Mouse (Mus musculus) cerebellum, postnatal 14 days (tissue): ENCODE data around the gene Pramel5.
"Not testable (repeated sequence)": the region's sequence is repeated elsewhere in the genome, so short reads cannot be mapped to it uniquely, and the experiment has no call there.

Experiments
- DNase-seq, 2 experiments: peaks; one replicate each; pipeline ENCODE4 v3.0.0; 2021; ENCODE audit warnings: mixed read lengths in 2 of 2

Gene Pramel5

DNA sequence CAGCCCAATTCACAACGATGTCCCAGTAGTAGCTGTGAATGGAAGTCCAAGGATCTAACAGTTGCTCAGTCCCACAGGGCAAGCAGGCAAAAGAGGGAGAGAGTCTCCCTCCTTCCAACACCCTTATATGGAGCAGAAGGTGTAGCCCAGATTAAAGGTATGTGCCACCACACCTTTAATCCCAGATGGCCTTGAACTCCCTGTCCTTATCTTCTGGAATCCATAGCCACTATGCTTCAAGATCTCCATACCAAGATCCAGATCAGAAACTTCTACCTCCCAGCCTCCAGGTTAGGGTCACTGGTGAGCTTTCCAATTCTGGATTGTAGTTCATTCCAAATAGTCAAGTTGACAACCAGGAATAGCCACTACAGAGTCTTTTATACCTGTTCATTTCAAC lies at the start of gene Pramel5:
Pramel5 (minus strand) TSS at position 101 of the 400 bp plus-strand sequence.
- not testable (repeated sequence) for DNase-seq

DNA sequence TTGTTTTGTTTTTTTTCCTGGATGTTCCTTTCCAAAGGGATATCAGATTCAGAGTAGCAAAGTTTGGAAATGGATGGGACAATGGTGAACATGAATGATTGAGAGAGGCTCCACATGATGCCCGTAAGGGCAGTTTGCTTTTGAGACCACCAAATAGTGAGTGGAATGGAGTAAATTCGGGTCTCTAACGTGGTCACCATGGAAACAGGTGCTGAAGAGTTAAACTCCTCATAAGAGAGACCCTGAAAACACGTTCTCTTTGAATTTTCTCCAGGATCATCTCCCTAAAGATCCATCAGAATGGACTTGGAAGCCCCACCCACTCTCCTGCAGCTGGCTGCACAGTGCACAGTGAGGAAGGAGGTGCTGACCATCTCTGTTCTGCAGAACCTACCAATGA lies 49.7 kb upstream of the Pramel5 start, which contains the start of gene Gm13128:
Gm13128 (plus strand) TSS at position 301 of the 400 bp plus-strand sequence.
- not testable (repeated sequence) for DNase-seq

DNA sequence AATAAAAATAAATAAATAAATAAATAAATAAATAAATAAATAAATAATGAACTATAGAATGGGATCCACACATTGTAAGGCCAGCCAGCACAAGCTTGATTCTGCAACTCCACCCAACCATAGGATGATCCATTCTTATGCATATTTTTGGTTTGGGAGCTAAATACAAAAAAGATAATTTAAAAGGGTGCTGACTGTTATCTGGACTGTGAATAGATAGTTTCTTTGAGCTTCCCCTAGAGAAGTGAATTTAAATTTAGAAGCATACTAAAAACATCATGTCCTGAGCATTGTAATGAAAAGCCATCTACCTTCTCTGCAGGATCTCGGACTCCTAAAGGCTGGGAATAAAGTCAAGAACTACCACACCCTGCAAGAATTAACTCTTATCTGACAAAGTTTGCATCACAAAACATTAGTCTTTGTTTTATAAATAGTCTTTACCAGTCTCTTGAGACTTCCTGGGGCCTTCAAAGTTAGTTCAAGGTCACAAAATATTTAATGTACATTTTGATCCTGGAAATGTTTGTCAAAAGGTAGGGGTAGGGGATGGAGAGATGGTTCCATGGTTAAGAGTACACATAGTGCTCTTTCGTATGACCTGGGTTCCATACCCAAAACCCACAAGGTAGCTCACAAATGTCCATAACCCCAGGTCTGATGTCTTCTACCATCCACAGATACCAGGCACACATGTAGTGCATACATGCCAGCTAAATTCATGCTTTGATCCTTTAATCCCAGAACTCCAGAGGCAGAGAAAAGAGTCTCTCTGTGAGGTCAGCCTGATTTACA lies 32.6 kb upstream of the Pramel5 start:
- not testable (repeated sequence) for DNase-seq

DNA sequence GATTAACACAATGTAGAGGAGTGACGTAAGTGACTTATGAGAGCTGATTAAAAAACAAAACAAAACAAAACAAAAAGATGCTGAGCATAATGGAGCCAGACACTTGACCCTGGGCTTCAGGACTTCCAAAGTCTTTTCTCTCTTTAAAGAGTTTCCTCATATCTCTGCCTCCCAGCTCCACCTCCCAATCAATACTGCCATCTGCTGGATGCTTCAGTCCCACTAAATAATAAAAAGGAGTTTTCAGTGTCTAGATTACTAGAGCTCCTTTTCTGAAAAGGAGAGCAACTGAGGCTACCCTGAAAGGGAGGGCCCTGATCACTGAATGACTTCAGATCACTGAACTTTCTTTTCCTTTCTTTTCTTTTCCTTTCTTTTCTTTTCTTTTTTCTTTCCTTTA lies 19.1 kb upstream of the Pramel5 start:
- DNase-seq, result peak in 1 of 2 experiments; percentile 2

DNA sequence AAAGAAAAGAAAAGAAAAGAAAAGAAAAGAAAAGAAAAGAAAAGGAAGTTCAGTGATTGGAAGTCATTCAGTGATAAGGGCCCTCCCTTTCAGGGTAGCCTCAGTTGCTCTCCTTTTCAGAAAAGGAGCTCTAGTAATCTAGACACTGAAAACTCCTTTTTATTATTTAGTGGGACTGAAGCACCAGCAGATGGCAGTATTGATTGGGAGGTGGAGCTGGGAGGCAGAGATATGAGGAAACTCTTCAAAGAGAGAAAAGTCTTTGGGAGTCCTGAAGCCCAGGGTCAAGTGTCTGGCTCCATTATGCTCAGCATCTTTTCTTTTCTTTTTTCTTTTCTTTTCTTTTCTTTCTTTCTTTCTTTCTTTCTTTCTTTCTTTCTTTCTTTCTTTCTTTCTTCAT lies 25.5 kb downstream of the Pramel5 start:
- DNase-seq, result not testable (repeated sequence)
